Mouse (Mus musculus) kidney, adult 2 months (tissue): Measurements from ENCODE around the gene Panx3.

Experiments
- CTCF ChIP-seq: fragments of 200-500 bp; conservative IDR thresholded peaks from 2 replicates; pipeline ENCODE4 v1.5.1; 2011; ENCODE audit warnings: low read depth, mild to moderate bottlenecking, control low read depth, low read length, moderate library complexity, mixed read lengths; ENCODE audit not compliant: insufficient read depth, insufficient read length
- POLR2A ChIP-seq: fragments of 200-500 bp; IDR thresholded peaks from one replicate; pipeline ENCODE4 v1.6.1; 2011; ENCODE audit warnings: low read depth, low read length, control low read depth

GRCm38 (mm10) chr9:37655961-37656360 is 13.1 kb downstream of the Panx3 start:
- TF ChIP-seq CTCF (no peak), POLR2A (no peak)
